Mouse (Mus musculus): ENCODE data around the gene Ensa.
"Not testable (repeated sequence)": the region's sequence is repeated elsewhere in the genome, so short reads cannot be mapped to it uniquely, and the experiment has no call there.

Ensa gene

DNA sequence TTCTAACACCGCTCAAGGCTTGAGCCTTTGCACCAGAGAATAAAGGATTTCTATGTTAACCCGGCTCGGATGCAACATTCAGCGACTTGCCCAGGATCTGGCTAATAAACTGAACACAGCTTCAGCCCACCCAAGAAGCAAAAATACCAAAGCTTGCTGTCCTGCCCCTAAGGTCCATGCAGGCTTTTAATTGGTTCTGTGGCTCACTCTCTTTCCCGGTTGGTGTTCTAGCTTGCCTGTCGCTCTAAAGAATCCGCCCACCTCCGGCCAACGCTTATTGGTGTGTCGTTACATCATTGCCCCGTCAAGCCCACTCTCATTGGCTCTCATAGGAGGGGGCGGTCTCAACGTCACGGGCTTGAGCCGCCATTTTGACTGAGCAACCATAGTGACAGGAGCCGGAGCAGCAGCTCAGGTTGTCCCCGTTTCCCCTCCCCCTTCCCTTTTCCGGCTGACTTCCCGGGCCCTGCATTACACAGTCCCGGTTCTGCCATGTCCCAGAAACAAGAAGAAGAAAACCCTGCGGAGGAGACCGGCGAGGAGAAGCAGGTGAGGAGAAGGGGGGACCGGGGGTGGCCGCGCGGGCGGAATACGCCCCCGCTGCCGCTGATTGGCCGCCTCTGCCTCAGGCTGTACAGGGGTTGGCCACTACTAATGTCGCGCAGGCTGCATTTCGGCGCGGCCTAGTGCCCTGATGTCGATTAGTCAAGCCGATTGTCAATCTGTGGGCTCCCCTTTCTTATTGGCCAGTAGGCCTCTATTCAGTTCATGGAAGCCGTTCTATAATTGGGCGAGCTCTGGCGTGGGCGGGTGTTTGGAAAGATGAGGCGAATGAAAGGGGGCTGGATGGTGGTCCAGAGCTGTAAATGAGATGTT, at the start of gene Ensa:
Gene Ensa, plus strand, starts transcription at position 366 of the 876 bp plus-strand sequence.
- peak; percentile 97 for DNase-seq (ENCODE audit: extremely low spot score, low spot score)

DNA sequence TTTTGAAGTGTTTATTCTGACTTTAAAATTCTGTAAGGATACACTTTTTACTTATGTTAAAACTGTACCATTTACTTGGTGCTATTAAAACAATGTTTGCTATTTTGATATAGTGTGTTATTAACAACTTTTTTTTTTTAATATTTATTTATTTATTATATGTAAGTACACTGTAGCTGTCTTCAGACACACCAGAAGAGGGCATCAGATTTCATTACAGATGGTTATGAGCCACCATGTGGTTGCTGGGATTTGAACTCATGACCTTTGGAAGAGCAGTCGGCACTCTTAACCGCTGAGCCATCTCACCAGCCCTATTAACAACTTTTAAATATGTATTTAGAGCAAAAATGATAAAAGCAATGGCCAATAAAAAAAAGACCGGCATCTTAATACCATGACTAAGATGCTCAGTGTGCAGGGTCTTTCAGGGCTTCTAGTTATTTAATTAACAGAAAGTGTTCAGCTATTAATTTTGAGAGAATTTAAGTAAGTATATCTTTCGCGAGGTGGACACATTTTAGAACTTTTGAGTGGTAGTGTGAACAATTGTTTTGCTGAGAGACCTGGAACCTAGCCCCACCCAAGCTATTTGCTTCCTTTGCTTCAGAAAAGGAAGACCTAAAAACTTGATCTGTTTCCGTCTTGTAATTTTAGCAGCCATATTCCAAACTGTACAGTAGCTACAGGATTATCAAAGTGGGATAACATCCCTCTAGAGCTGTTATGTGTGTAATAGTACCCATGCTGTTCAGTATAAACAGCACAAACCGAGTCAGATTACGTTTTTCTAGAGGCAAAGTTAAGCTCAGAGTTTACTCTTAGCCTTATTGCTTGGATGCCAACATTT, 36.8 kb upstream of the Ensa start:
- DNase-seq (ENCODE audit: extremely low spot score, low spot score): no peak

DNA sequence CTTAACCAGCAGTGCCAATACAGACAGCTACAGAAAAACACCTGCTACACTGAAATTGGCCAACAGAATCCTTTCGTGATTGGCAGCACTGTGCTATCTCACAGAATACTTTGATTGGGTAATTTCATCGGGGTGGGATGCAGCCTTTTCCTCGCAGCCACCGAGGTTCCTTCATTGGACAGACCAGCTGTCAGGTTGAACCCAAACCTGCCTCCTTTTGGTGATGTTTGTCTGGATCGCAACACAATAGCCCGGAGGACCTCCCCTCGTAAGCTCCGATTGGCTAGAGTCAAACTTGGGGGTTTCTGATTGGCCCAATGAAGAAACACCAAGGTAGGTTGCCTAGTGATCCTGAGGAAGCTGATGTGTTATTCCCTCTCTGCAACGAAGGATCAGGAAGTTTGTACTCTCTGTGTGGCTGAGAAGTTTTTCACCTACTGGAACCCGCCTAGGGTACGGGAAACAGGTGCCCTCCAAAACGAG, 36.1 kb upstream of the Ensa start, which contains the start of gene Golph3l:
Gene Golph3l, plus strand, starts transcription at position 331 of the 483 bp plus-strand sequence.
- peak; percentile 78 for DNase-seq (ENCODE audit: extremely low spot score, low spot score)

DNA sequence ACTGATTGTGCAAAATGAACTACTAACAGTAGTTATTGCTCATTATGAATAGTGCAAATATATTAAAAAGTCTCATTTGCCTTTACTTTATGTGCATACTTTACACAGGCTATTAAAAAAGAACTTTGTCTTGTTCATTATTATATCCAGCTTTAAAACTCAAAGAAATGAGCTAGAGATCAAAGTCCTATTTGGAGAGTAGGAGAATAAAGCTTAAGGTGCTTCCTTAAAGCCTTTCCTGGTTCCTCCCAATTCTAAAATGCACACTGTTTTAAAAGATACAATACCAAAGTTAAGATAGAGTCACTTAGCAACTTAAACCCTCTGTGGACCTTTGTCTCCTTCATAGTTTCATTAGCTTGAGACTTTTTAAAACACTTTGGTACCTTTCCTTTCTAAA, 26.1 kb upstream of the Ensa start:
- no peak for DNase-seq (ENCODE audit: extremely low spot score, low spot score)

DNA sequence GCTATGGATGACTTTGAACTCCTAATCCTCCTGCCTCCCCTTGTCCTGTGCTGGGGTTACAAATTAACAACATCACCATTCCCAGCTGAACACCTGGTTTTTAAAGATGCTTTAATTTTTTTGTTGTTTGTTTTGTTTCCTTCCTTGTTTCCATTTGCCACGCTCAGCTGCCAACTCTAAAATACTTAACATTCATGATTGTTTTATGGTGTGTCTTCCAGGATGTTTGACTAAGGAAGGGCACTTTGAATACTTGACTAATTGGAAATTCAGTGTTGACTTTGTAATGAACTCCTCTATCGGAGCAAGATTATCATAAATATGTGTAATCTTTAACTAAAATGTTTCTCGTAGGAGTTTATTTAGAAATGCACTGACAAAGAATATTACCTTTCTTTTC, 23.5 kb upstream of the Ensa start:
- DNase-seq (ENCODE audit: extremely low spot score, low spot score): no peak

DNA sequence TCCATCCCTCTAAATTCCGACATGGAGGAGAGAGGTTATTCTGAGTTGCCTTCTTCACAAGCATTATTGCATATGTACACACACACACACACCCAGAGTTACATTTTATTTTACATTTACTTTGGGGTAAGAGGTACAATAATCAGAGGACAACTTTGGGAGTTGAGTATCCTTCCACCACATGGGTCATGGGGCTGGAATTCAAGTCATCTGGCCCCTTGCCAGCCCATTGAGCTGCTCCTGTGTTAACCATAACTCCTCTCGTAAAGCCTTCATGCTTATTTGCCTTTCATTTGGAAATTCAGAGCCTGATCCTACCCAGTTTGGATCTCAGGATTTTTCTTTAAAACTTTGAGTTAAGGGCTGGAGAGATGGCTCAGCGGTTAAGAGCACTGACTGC, 18.7 kb upstream of the Ensa start:
- DNase-seq (ENCODE audit: extremely low spot score, low spot score): no peak

DNA sequence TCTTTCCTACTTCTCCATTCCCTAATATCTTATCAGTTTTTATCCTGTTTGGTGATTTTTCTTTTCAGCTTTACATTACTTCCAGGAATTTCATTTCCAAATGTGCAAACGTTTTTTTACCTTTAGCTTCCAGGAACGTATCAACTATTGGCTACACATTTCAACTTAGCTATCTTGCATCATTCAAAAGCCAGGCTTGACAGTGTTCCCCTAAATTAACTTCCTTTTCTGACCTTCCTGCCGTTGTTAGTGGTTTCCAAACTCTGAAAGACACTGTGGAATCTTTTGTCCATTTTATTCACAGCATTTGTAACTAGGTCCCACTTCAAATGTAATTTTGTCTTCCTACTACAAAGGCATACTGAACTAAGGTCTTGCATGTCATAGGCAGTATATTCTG, 15.6 kb upstream of the Ensa start:
- DNase-seq (ENCODE audit: extremely low spot score, low spot score): no peak

DNA sequence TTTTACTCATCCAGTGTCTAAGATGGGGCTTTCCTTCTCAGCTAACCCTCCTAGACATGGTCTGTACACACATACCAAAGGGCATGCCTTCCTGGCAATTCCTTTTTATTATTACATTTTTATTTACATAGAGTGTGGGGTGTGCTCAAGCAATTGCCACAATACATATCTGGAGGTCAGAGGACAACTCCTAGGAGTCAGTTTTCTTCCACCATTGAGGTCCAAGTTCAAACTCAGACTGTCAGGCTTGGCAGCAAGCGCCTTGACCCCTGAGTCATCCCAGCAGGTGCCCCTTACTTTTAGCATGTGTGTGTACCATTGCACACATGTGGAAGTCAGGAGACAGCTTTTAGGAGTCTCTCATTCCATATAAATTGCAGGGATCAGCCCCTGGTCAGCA, 10.8 kb upstream of the Ensa start:
- no peak for DNase-seq (ENCODE audit: extremely low spot score, low spot score)

DNA sequence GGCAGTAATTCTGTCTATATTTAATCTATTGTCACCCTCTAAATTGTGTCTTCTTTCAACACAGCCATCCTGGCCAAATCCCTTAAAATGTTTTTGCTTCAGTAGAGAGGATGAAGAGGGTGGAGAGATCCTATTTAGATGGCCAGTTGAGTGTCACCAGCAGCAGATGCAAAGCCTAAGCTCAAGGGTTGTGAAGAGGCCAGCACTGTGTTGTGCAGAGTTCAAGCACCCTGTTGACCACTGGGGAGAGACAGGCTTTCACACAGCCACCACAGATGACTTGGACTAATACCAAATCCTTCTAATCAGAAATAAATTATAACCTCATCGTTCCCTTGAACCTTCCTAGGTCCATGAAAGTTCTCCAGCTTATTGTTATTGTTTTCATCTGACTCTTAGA, 6.3 kb upstream of the Ensa start:
- no peak for DNase-seq (ENCODE audit: extremely low spot score, low spot score)

DNA sequence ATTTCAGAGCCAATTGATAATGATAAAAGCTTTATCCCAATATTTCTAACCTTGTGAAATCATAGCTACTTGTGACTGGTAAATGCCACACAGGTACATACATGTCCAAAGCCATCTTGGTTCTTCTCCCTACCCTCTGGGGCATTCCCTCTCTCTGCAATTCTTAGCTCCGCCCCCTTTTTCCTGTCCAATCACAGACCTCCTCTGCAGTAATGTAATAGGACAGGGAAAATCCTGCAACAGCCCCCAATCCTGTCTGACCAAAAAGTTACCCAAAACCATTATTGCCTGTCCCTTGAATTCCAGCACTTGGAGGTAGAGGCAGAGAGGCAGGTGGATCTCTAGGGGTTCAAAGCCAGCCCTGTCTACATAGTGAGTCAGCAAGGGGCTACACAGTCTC, 3.6 kb upstream of the Ensa start:
- DNase-seq (ENCODE audit: extremely low spot score, low spot score): no peak

DNA sequence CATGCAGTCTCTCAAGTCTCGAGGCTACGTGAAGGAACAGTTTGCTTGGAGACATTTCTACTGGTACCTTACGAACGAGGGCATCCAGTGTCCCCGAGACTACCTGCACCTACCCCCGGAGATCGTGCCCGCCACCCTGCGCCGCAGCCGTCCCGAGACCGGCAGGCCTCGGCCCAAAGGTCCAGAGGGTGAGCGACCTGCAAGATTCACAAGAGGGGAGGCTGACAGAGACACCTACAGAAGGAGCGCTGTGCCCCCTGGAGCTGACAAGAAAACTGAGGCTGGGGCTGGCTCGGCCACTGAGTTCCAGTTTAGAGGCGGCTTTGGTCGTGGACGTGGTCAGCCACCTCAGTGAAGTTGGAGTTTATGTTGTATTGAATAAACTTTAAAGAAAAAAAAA, 2.4 kb upstream of the Ensa start:
- not testable (repeated sequence) for DNase-seq (ENCODE audit: extremely low spot score, low spot score)

DNA sequence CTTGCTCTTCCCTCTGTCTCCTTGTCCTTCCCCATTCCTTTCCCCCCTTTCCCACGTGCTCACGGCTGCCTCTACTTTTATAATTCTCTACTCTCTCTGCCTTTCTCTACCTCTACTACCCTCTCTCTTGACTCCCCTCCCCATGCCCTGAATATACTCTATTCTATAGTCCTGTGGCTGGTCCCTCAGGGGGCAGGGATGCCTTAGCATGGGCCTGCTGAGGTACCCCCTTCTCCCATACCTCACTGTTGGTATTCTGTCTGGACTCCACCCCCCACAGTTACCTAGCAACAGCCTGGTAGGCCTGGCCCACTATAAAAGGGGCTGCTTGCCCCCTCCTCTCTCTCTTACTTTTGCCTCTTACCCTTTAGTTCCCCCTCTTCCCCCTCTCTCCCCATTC, 1.2 kb upstream of the Ensa start:
- DNase-seq (ENCODE audit: extremely low spot score, low spot score): no peak

DNA sequence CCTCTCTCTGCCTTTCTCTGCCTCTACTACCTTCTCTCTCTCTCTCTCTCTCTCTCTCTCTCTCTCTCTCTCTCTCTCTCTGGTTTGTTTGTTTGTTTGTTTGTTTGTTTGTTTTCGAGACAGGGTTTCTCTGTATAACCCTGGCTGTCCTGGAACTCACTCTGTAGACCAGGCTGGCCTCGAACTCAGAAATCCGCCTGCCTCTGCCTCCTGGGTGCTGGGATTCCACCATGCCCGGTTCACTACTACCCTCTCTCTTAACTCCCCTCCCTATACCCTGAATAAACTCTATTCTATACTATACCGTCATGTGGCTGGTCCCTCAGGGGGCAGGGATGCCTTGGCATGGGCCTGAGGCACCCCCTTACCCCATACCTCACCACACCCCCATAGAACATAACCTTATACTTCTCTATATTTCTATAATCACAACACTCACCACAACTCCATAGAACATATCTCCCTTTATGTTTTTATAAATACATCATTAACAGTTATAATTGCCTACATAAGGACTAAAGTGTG, 740 bp upstream of the Ensa start:
- not testable (repeated sequence) for DNase-seq (ENCODE audit: extremely low spot score, low spot score)

DNA sequence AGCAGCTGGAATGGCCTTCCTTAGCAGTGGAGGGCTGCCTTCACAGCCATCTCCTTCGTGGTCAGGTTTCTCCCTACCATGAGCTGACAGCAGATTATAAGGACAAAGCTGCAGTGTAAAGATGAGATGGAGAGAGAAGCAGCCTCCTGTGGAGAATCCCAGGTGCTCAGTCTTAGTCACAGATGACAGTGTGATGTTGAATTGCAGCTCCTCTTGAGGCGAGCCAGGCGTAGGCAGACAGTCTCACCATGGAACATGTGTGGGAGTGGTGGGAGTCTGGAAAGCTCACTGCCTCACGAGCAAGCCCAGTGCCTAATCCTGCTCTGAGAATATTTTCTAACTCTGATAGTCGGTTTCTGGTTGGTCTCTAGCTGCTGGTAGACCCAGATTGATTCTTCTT, 3.0 kb downstream of the Ensa start:
- DNase-seq (ENCODE audit: extremely low spot score, low spot score): no peak

DNA sequence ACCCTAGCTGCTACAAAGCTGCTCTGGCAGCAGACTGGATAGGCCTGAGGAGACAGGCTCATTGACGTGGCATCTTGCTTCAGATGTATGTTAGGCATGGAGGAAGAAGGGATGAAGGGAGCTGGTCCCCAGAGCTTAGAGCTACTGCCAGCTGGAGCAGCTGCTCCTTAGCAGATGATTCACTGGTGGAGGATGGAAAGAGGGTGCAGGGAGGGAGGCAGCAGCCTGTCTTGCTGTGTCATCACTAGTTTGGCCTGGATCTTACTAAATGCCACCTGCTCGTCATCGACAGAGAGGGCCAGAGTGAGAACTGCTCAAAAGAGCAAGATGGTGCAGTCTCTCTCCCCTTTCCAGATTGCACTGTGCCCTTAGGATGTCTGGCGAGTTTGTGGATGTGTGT, 5.0 kb downstream of the Ensa start:
- no peak for DNase-seq (ENCODE audit: extremely low spot score, low spot score)

DNA sequence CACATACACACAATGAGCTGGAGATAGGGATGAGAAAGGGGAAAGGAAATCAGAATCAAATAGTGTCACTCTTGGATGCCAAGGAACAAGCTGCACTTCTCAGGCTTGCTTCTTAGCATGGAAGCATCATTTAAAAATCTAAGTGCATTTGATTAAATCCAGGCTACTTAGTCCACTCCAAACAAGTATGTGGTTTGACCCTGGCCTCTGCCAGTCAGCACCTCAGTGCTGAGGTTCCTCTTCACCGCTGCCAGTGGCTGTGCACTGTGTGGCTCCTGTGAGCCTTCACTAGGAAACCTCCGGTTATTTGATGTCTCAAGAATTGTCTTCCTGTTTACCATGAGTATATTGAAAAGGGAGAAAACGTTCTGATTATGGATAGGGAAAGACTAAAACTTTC, 6.1 kb downstream of the Ensa start:
- DNase-seq (ENCODE audit: extremely low spot score, low spot score): no peak

DNA sequence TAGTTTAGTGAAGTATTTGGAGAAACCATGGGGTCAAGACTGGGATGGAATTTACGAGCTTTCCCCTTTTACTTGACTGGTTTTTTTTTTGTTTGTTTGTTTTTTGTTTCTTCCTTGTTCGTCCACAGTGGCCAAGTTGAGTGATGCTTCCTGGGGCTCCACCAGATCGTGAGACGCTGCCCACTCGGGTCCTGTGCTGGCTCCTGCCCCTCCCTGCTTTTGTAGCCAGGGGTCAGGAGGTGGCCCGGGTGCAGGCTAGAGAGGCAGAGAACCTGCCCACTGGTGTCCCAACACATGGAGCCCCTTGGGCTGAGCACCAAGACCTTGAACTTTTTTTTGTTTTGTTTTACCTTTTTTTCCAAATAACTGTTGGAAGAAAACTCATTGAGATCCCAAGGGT, 6.5 kb downstream of the Ensa start:
- no peak for DNase-seq (ENCODE audit: extremely low spot score, low spot score)

DNA sequence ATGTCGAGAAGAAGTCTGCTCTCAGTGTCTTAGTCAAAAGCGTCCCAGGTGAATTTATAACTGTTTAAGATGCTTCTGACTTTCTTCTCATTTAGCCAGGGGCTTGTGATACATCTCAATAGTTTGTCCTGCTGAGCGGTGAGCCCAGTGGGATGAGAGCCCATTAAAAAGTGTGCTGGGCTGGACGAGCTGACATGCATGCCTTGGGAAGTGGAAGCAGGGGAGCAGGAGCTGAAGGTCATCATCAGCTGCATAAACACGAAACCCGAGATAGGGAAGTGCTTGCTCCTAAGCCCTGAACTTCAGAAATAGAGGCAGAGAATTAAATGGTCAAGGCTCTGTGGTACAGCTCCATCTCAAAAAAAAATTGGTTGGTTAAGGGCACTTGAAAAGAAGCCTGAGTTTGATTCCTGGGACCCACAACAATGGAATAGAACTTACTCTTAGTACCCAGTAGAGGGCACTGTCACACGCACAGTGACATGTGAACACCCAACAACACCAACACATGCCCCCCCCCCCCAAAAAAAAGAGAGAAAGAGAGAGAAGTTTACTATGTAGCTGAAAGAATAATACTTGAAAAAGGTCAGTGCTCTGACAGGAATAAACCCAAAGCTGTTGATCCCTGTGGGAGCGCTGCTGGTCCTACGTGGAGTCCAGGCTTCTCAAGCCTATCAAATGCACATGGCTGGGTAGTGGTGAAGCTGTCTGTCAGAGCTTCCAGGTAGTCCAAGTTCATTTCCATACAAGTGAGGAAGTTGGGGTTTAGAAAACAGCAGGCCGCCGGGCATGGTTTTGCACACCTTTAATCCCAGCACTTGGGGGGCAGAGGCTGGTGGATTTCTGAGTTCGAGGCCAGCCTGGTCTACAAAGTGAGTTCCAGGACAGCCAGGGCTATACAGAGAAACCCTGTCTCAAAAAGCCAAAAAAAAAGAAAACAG, 8.1 kb downstream of the Ensa start:
- no peak for DNase-seq (ENCODE audit: extremely low spot score, low spot score)

DNA sequence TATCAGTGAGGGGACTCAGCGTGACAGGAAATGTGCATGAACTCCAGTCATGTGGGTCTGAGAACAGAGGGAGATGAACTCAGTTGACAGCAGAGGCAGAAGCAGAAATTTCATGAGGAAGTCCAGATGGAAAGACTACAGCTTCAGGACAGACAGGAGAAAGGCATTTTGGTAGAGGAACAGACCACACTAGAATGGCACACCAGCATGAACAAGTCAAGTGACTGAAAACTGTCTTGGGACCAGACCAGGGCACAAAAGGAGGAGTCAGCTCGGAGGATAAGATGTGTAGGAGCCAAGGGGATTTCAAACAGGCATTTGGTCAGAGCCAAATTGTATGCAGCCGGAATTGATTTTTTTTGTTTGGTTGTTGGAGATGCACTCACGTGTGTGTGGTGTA, 10.8 kb downstream of the Ensa start:
- DNase-seq (ENCODE audit: extremely low spot score, low spot score): no peak

DNA sequence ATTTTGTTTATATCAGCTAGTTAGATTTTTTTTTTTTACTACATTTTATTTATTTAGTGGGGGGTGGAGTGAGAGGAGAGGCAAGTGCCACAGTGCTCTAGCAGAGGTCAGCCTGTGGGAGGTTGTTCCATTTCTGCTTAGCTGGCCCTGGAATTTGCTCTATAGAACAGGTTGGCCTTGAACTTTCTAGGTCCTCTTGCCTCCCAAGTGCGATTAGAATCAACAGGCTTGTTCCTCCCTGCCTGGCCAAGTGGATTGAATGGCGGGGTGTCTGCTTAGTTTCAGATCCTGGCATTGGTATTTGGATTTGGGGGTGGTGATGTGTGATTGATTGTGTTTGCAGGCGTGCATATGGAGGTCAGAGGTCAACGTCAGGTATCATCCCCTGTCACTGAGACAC, 11.3 kb downstream of the Ensa start:
- no peak for DNase-seq (ENCODE audit: extremely low spot score, low spot score)

DNA sequence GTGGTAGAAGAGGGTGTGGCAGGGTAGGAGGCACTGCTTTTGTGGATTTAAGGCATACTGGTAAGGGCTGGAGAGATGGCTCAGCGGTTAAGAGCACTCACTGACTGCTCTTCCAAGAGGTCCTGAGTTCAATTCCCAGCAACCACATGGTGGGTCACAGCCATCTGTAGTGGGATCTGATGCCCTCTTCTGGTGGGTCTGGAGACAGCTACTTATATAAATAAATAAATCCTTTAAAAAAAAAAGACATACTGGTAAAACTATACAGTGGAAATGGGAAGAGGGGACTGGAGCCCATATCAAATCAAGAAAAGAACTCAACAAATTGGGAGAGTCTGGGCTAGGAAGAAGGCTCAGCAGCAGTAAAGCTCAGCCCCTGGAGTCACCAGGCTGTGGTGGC, 14.9 kb downstream of the Ensa start:
- no peak for DNase-seq (ENCODE audit: extremely low spot score, low spot score)
